Mouse (Mus musculus): ENCODE measurements around the gene Olfr1105.

DNA sequence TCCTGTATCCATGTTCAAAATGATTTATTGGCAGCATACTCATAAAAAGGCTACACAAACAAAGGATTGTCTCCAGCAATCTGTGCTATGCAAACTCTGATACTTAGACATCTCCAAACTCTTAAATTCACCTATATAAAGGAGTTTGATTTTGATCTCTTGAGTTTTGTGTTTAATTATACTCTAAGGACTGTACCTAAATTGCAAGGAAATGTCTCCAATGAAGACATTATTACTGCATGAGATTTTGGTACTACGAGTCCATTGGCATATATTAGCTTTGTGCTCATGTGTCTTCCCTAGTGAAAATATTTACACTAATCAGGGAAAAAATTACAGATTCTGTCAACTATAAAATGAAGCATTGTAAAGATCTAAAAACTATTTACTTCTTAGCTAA, 9.4 kb downstream of the Olfr1105 start, which contains the start of gene Olfr1104:
- TF ChIP-seq POLR2A (IDR thresholded peaks at IDR 0.05; ENCODE audit: low read depth, low read length) = no peak
- TF ChIP-seq CTCF (conservative IDR thresholded peaks at IDR 0.05; ENCODE audit: insufficient read depth, insufficient read length, low read depth, low read length) = no peak
